Mouse (Mus musculus) MEL (cell line): ENCODE data around the gene Cntfr. TPM values are rescaled to one million over a fixed set of nuclear protein-coding genes. Genes with fewer than 3 reads are reported as not detected.
A peak's percentile ranks its signal among the peaks of the same experiment; 100 is the strongest.

Source experiments
- DNase-seq: peaks from one replicate; pipeline ENCODE4 v3.0.0; 2011; ENCODE audit warnings: low read depth, low spot score
- H3K27ac ChIP-seq: 2 replicates; pipeline ENCODE4 v1.5.1; 2012; ENCODE audit warnings: low read depth, mild to moderate bottlenecking, control low read depth, low read length, moderate library complexity; ENCODE audit not compliant: control insufficient read depth
- H3K27me3 ChIP-seq, 2 experiments: fragments of 150-350 bp in 1 of 2; sonication (generic) in 1 of 2; 2 replicates each; pipeline ENCODE4 v1.6.1; 2012; ENCODE audit warnings: low read length in 2 of 2, mild to moderate bottlenecking in 2 of 2, improper control_type of control experiment in 1 of 2, moderate library complexity in 1 of 2; ENCODE audit not compliant: insufficient read depth in 2 of 2, control insufficient read depth in 1 of 2
- H3K36me3 ChIP-seq, 2 experiments: 2 replicates each; pipeline ENCODE4 v1.6.1; 2012 to 2014; ENCODE audit warnings: low read length in 2 of 2, improper control_type of control experiment in 1 of 2, inconsistent platforms in 1 of 2, mild to moderate bottlenecking in 1 of 2; ENCODE audit not compliant: insufficient read depth in 2 of 2, control insufficient read depth in 1 of 2
- H3K4me1 ChIP-seq, 2 experiments: fragments of 150-350 bp in 1 of 2; sonication (generic) in 1 of 2; 2 replicates each; pipeline ENCODE4 v1.6.1; 2012; ENCODE audit warnings: low read length in 2 of 2, improper control_type of control experiment in 1 of 2, mild to moderate bottlenecking in 1 of 2; ENCODE audit not compliant: insufficient read depth in 2 of 2, control insufficient read depth in 1 of 2
- H3K4me3 ChIP-seq, 2 experiments: fragments of 150-350 bp in 1 of 2; sonication (generic) in 1 of 2; 2 replicates each; pipeline ENCODE4 v1.5.1; 2012; ENCODE audit warnings: low read depth in 2 of 2, low read length in 2 of 2, mild to moderate bottlenecking in 2 of 2, moderate library complexity in 2 of 2, control low read depth in 1 of 2, improper control_type of control experiment in 1 of 2; ENCODE audit not compliant: control insufficient read depth in 1 of 2, insufficient read depth in 1 of 2
- H3K79me2 ChIP-seq: 2 replicates; pipeline ENCODE4 v1.6.1; 2012; ENCODE audit warnings: mild to moderate bottlenecking, low read length, moderate library complexity; ENCODE audit not compliant: control insufficient read depth, poor library complexity, insufficient read depth
- H3K9ac ChIP-seq: 2 replicates; pipeline ENCODE4 v1.6.1; 2012; ENCODE audit warnings: low read depth, mild to moderate bottlenecking, control low read depth, low read length, moderate library complexity; ENCODE audit not compliant: control insufficient read depth, poor library complexity, severe bottlenecking
- H3K9me3 ChIP-seq: fragments of 150-350 bp; sonication (generic); replicated peaks from 2 replicates; pipeline ENCODE4 v1.6.1; 2012; ENCODE audit warnings: mild to moderate bottlenecking, low read length, improper control_type of control experiment, moderate library complexity; ENCODE audit not compliant: insufficient read depth
- BHLHE40 ChIP-seq: IDR thresholded peaks from 2 replicates; pipeline ENCODE4 v1.6.1; 2012; ENCODE audit warnings: low read depth, mild to moderate bottlenecking, inconsistent platforms, low read length, improper control_type of control experiment, borderline replicate concordance
- CTCF ChIP-seq, 3 experiments: IDR thresholded peaks in 2 of 3; conservative IDR thresholded peaks in 1 of 3; 2 replicates each; pipeline ENCODE4 v1.5.1; 2011 to 2012; ENCODE audit warnings: low read length in 3 of 3, low read depth in 2 of 3, mild to moderate bottlenecking in 2 of 3, improper control_type of control experiment in 1 of 3, inconsistent platforms in 1 of 3, mixed read lengths in 1 of 3, moderate library complexity in 1 of 3; ENCODE audit not compliant: control insufficient read depth in 1 of 3, insufficient read depth in 1 of 3, poor library complexity in 1 of 3, severe bottlenecking in 1 of 3
- GATA1 ChIP-seq: IDR thresholded peaks from 2 replicates; pipeline ENCODE4 v1.6.1; 2011; ENCODE audit warnings: low read depth, low read length, improper control_type of control experiment
- RAD21 ChIP-seq: IDR thresholded peaks from 2 replicates; pipeline ENCODE4 v1.6.1; 2011; ENCODE audit warnings: mild to moderate bottlenecking, low read depth, low read length, improper control_type of control experiment
- RCOR1 ChIP-seq: IDR thresholded peaks from 2 replicates; pipeline ENCODE4 v1.6.1; 2012; ENCODE audit warnings: low read depth, mild to moderate bottlenecking, inconsistent platforms, low read length, improper control_type of control experiment
- SMC3 ChIP-seq: IDR thresholded peaks from 2 replicates; pipeline ENCODE4 v1.6.1; 2011; ENCODE audit warnings: low read depth, low read length, improper control_type of control experiment
- TCF12 ChIP-seq: IDR thresholded peaks from 2 replicates; pipeline ENCODE4 v1.6.1; 2014; ENCODE audit warnings: low read depth, mild to moderate bottlenecking, inconsistent platforms, low read length, improper control_type of control experiment, moderate library complexity
- ZC3H11A ChIP-seq: IDR thresholded peaks from 2 replicates; pipeline ENCODE4 v1.6.1; 2012; ENCODE audit warnings: low read depth, mild to moderate bottlenecking, inconsistent platforms, low read length, improper control_type of control experiment
- ZKSCAN1 ChIP-seq: IDR thresholded peaks from 2 replicates; pipeline ENCODE4 v1.6.1; 2012; ENCODE audit warnings: low read depth, mild to moderate bottlenecking, inconsistent platforms, low read length, improper control_type of control experiment, moderate library complexity
- polyA plus RNA-seq, 2 experiments: library from polyadenylated mRNA; stranded (reverse) in 1 of 2; unstranded in 1 of 2; fragments of >175 nt in 1 of 2; fragments of >200 nt in 1 of 2; gene quantifications; 2 replicates each; pipeline versions ENCODE4 v1.2.1 to v1.2.4; 2012; ENCODE audit warnings: low replicate concordance in 2 of 2, low read depth in 1 of 2; ENCODE audit not compliant: insufficient read length in 2 of 2, insufficient read depth in 1 of 2, missing spikeins in 1 of 2
- total RNA-seq: library from RNA; depleted of rRNA; stranded (reverse); fragments of 300-350 nt; gene quantifications from 2 replicates; pipeline ENCODE4 v1.2.3, GENCODE M21; 2012

Gene Cntfr
- total and polyA plus RNA-seq, 3 experiments, result not detected

GRCm38 (mm10) chr4:41654217-41654616 lies 42.7 kb downstream of the Cntfr start:
- H3K36me3 ChIP-seq, result no peaks in the 10 kb centered on the region
- TF ChIP-seq CTCF (IDR thresholded peaks at IDR 0.05 in 2 of 3, conservative IDR thresholded peaks at IDR 0.05 in 1 of 3; ENCODE audit: control insufficient read depth in 1 of 3, insufficient read depth in 1 of 3, low read depth in 2 of 3, low read length in 3 of 3, poor library complexity in 1 of 3, severe bottlenecking in 1 of 3), result peak in 1 of 3 experiments; percentile 29; a peak in 1 of 6 replicates
- TF ChIP-seq GATA1, result no peak
- no peak for TF ChIP-seq ZKSCAN1
- no peak overlapping the region for H3K4me3 ChIP-seq
- 0 out of 4 replicates have a peak, but pooled peaks cover 0 to 1% of the 10 kb centered on the region in 2 experiments for H3K27me3 ChIP-seq
- no peaks in the 10 kb centered on the region for H3K9me3 ChIP-seq
- H3K9ac ChIP-seq, result no peak overlapping the region
- H3K79me2 ChIP-seq, result no peaks in the 10 kb centered on the region
- no peak for DNase-seq
- no peak overlapping the region for H3K27ac ChIP-seq
- H3K4me1 ChIP-seq, result no peaks in the 10 kb centered on the region

- H3K79me2 ChIP-seq, result no peaks in the 10 kb centered on the region
- peak; percentile 30 for DNase-seq
- peaks cover 0 to 3% of the 10 kb centered on the region in 2 experiments; a peak in 1 of 4 replicates for H3K4me1 ChIP-seq
- no peaks in the 10 kb centered on the region for H3K36me3 ChIP-seq
- H3K4me3 ChIP-seq, result no peak overlapping the region
- H3K27me3 ChIP-seq, result 0 out of 4 replicates have a peak, but pooled peaks cover 0 to 1% of the 10 kb centered on the region in 2 experiments
- no peak overlapping the region for H3K27ac ChIP-seq
- TF ChIP-seq TCF12 (no peak), BHLHE40 (peak; percentile 58; the same call in 1 of the 2 replicates), CTCF (IDR thresholded peaks at IDR 0.05 in 2 of 3, conservative IDR thresholded peaks at IDR 0.05 in 1 of 3; ENCODE audit: control insufficient read depth in 1 of 3, insufficient read depth in 1 of 3, low read depth in 2 of 3, low read length in 3 of 3, poor library complexity in 1 of 3, severe bottlenecking in 1 of 3) (no peak; a peak in 1 of 6 replicates)
- no peak overlapping the region for H3K9ac ChIP-seq
- H3K9me3 ChIP-seq, result no peaks in the 10 kb centered on the region
Measured at GRCm38 (mm10) chr4:41653730-41654129, 43.2 kb downstream of the Cntfr start.

DNA sequence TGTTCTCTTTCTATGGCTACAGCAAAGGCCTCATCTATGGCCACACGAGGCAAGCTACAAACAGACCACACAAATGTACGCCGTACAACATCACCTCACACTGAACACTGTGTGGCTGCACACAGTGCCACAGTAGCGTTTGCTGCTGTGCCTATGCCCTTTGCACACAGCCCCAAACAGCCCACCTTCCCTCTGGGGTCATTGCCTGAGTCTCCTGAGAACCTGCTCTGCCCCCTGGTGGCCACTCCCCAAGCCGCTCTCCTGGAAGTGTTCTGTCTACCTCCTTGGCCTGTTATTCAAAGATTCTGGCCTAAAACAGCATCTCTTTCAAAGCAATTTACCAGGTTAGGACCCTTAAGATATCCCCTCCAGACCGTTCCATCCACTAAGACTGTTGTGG lies 43.6 kb downstream of the Cntfr start:
- Histone ChIP-seq H3K9me3 (no peaks in the 10 kb centered on the region), H3K9ac (no peak overlapping the region), H3K27ac (no peak overlapping the region), H3K4me3 (no peak overlapping the region), H3K79me2 (no peaks in the 10 kb centered on the region), H3K36me3 (no peaks in the 10 kb centered on the region), H3K4me1 (peaks cover 4 to 6% of the 10 kb centered on the region in 2 experiments; a peak in 2 of 4 replicates), H3K27me3 (0 out of 4 replicates have a peak, but pooled peaks cover 0 to 1% of the 10 kb centered on the region in 2 experiments)
- DNase-seq, result peak; percentile 64
- TF ChIP-seq RAD21 (peak; percentile 52), ZC3H11A (peak; percentile 44), CTCF (IDR thresholded peaks at IDR 0.05 in 2 of 3, conservative IDR thresholded peaks at IDR 0.05 in 1 of 3; ENCODE audit: control insufficient read depth in 1 of 3, insufficient read depth in 1 of 3, low read depth in 2 of 3, low read length in 3 of 3, poor library complexity in 1 of 3, severe bottlenecking in 1 of 3) (peak; percentile 69 to 83 (median 76)), RCOR1 (no peak), SMC3 (peak; percentile 80)
